Mouse (Mus musculus) hindbrain, embryonic 14.5 days (tissue): ENCODE results near the gene Unc45b. TPM values are rescaled to one million over a fixed set of nuclear protein-coding genes. Genes with fewer than 3 reads are reported as not detected.

ENCODE experiments used
- ATAC-seq: fragments of 200-750 bp; cut with Nextera tagmentation; 2 replicates; pipeline ENCODE4 v1.8.0; 2017; ENCODE audit warnings: moderate number of reproducible peaks, mild to moderate bottlenecking, moderate TSS enrichment, moderate library complexity; ENCODE audit not compliant: low FRiP score
- DNase-seq: peaks from one replicate; pipeline ENCODE4 v3.0.0-alpha.2; 2015; ENCODE audit warnings: low spot score
- H3K27ac ChIP-seq: fragments of 300-500 bp; sonication (generic); 2 replicates; pipeline ENCODE4 v1.5.1; 2014; ENCODE audit warnings: mild to moderate bottlenecking, moderate library complexity
- H3K27me3 ChIP-seq: fragments of 300-500 bp; sonication (generic); 2 replicates; pipeline ENCODE4 v1.6.1; 2014; ENCODE audit warnings: mild to moderate bottlenecking, low read length, mixed read lengths; ENCODE audit not compliant: control insufficient read depth, insufficient read depth
- H3K36me3 ChIP-seq: fragments of 300-500 bp; sonication (generic); replicated peaks from 2 replicates; pipeline ENCODE4 v1.6.1; 2014; ENCODE audit not compliant: control insufficient read depth, insufficient read depth
- H3K4me1 ChIP-seq: fragments of 300-500 bp; sonication (generic); replicated peaks from 2 replicates; pipeline ENCODE4 v1.6.1; 2014; ENCODE audit warnings: antibody characterized with exemption, low read length, mixed read lengths; ENCODE audit not compliant: control insufficient read depth, insufficient read depth
- H3K4me2 ChIP-seq: fragments of 300-500 bp; sonication (generic); replicated peaks from 2 replicates; pipeline ENCODE4 v1.6.1; 2014; ENCODE audit warnings: mild to moderate bottlenecking, moderate library complexity
- H3K4me3 ChIP-seq: fragments of 300-500 bp; sonication (generic); replicated peaks from 2 replicates; pipeline ENCODE4 v1.5.1; 2014; ENCODE audit warnings: mild to moderate bottlenecking, low read length
- H3K9ac ChIP-seq: fragments of 300-500 bp; sonication (generic); 2 replicates; pipeline ENCODE4 v1.6.1; 2014
- H3K9me3 ChIP-seq: fragments of 300-500 bp; sonication (generic); 2 replicates; pipeline ENCODE4 v1.6.1; 2016; ENCODE audit warnings: low read length; ENCODE audit not compliant: control insufficient read depth
- WGBS: fragments of 180-500 bp; shearing (Covaris S2); extraction: QIAGEN DNeasy Blood & Tissue Kit; methylation state at CpG from one replicate; pipeline ENCODE4 v1.1.7; 2014; 5-methylcytosine and 5-hydroxymethylcytosine counted together
- polyA plus RNA-seq: library from polyadenylated mRNA; unstranded; fragments of >200 nt; fragmentation: Nextera tagmentation; extraction: Ambion mirVana; gene quantifications from 2 replicates; pipeline ENCODE4 v1.2.1, GENCODE M21; 2014

Gene Unc45b
- polyA plus RNA-seq, 1 experiment from 2014 or later: 2.0 TPM

DNA sequence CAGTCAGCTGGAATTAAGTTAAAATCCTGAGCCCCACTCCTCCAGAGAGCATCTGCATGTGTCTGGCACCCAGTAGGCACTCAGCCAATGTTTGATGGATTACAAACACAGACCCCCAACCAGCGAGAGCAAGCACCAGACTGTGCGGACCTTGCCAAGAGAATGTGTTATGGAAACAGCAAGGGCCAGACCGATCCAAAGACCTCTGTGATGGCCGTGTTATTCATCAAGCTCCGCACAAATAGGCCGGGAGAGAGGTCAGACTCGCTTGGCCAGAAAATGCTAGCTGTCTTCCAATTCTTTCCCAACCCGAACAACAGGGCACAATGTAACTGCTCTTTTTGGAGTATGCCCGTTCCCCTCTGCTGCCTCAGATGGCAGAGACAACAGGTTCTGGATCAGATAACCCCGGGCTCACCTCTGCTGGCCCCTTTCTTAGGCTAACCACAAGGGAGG is 21.8 kb upstream of the Unc45b start:
- Histone ChIP-seq H3K4me3 (no peak overlapping the region), H3K9me3 (no peaks in the 10 kb centered on the region), H3K36me3 (no peaks in the 10 kb centered on the region), H3K9ac (peak overlapping the region; percentile 16; the same call in 1 of the 2 replicates), H3K27ac (no peak overlapping the region), H3K4me1 (peaks cover 18% of the 10 kb centered on the region), H3K27me3 (0 out of 2 replicates have a peak, but pooled peaks cover 6% of the 10 kb centered on the region), H3K4me2 (peak overlapping the region; percentile 94)
- DNase-seq: peak; percentile 57
- 0 out of 2 replicates have a peak, but pooled peaks have one; percentile 35 for ATAC-seq
- WGBS: 40% methylated on average over 10 of the region's 10 CpGs

DNA sequence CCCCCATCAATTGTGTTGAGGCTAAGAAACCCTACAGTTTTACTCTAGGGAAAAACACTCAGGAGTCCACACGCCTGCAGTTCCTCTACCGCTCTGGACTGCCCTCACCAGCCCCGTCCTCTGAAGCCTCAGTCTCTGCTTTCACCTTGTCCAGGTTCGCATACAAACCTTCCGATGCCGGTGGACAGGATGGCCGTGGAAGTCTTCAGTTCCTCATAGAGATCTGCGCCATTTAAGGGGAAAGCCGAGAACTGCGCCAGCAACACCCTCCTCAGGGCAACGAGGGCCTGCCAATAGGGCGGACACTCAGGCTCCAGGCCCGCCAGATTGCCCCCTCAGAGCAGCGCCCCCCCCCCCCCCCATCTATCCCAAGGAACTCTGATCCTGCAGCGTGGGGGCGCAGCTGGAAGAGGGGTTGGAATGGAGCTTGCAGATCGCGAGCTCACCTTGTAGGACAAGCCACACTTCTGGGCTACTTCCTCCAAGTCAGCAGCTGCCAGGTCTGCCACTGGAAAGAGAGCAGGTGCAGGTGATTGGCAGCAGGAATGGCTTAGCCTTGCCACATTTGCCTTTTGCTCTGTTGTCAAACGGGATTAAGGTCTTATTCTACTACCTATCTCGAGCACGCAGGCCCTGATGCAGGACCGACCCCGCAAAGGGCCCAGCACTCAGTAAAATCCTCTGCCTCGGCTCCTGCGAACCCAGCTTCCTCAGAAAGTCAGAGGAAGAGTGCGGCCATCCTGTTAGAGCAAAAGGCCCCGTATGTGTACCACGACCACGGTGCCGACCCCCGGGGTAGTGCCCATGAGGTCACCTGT is 20.6 kb upstream of the Unc45b start:
- peak overlapping the region; percentile 55 for H3K4me3 ChIP-seq
- H3K9ac ChIP-seq: peak overlapping the region; percentile 57
- 9% methylated on average over 30 of the region's 31 CpGs for WGBS
- DNase-seq (peak; percentile 37), ATAC-seq (peak; percentile 59)
- H3K27ac ChIP-seq: peak overlapping the region; percentile 9; the same call in 1 of the 2 replicates
- H3K4me2 ChIP-seq: peak overlapping the region; percentile 94
- H3K36me3 ChIP-seq: no peaks in the 10 kb centered on the region
- 0 out of 2 replicates have a peak, but pooled peaks cover 6% of the 10 kb centered on the region for H3K27me3 ChIP-seq
- no peaks in the 10 kb centered on the region for H3K9me3 ChIP-seq
- H3K4me1 ChIP-seq: peaks cover 18% of the 10 kb centered on the region

DNA sequence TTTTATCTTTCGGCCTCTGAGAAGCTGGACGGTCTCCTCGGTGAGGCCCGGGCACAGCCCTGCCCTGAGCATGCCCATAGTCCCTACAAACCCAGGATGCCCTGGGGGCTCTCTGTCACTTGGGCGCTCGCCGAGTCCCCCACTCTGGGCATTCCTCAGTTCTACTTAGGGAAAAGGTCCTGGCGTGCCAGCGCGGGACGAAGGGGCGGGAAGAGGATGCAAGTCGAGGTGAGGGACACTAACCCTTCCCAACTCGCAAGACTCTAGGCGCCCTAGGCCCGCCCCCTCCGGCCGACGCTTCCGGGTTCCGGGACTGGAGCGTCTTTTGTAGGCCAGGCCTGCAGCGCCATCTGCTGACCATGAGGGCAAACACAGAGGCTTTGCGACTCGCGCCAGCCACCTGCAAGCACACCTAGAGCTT is 20.0 kb upstream of the Unc45b start, which contains the start of gene Rad51d:
TSS of gene Rad51d (minus strand) at position 273 of the 421 bp plus-strand sequence.
- DNase-seq (peak; percentile 96), ATAC-seq (peak; percentile 86)
- H3K36me3 ChIP-seq: no peaks in the 10 kb centered on the region
- H3K4me1 ChIP-seq: peaks cover 18% of the 10 kb centered on the region
- peak within 1 kb of the TSS; percentile 55 for H3K4me3 ChIP-seq
- WGBS: under 1% methylated on average over 26 of the region's 26 CpGs
- H3K9me3 ChIP-seq: no peaks in the 10 kb centered on the region
- H3K9ac ChIP-seq: peak within 1 kb of the TSS; percentile 57
- H3K27ac ChIP-seq: peak within 1 kb of the TSS; percentile 9; the same call in 1 of the 2 replicates
- peak within 1 kb of the TSS; percentile 94 for H3K4me2 ChIP-seq
- H3K27me3 ChIP-seq: 0 out of 2 replicates have a peak, but pooled peaks cover 6% of the 10 kb centered on the region

DNA sequence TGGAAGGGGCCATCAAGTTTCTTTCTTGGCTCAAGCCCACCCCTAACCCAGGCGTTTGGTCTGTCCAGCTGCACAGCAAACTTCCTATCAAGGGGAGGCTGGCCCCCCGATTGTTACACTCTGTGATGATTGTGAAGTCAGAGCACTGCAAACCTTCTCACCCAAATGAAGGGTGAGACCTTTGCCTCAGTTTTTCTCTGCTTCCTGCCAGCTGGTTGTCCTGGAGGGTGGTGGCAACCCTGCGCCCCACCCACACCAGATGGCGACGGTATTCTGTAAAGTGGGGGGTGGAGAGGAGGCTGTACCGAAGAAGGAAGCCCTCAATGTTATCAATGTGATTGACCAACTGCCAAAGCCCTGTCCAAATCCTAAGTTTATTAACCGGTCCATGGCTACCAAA is 18.4 kb upstream of the Unc45b start, which contains the start of gene Fndc8:
TSS of gene Fndc8 (plus strand) at position 189 of the 400 bp plus-strand sequence.
- peaks cover 18% of the 10 kb centered on the region for H3K4me1 ChIP-seq
- WGBS: 63% methylated on average over 7 of the region's 7 CpGs
- H3K27ac ChIP-seq: no peak within 1 kb of the TSS
- H3K36me3 ChIP-seq: 0 out of 2 replicates have a peak, but pooled peaks cover under 1% of the 10 kb centered on the region
- H3K27me3 ChIP-seq: 0 out of 2 replicates have a peak, but pooled peaks cover 6% of the 10 kb centered on the region
- H3K4me2 ChIP-seq: no peak within 1 kb of the TSS
- no peak for ATAC-seq
- no peaks in the 10 kb centered on the region for H3K9me3 ChIP-seq
- no peak for DNase-seq
- no peak within 1 kb of the TSS for H3K4me3 ChIP-seq
- H3K9ac ChIP-seq: no peak within 1 kb of the TSS

DNA sequence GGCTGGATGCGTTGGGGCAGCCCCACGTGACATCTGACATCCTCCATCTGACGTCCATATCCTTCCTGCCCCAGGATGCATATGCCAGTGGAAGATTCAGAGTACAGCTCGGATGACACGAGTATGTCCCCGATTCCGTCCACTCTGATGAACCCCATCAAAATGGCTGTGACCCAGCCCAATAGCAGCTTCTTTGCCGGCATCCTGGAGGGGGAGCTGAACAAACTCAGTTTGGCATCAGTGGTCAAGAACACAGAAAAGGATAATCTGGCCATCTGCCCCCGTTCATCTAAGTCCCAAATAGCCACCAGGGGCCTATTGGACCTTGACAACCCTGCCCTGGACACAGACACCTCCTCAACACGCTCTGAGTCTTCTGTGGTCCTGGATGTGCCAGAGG is 12.9 kb upstream of the Unc45b start:
- Histone ChIP-seq H3K4me3 (no peak overlapping the region), H3K9me3 (no peaks in the 10 kb centered on the region), H3K27ac (no peak overlapping the region), H3K4me1 (no peaks in the 10 kb centered on the region), H3K36me3 (peaks cover 52% of the 10 kb centered on the region), H3K27me3 (no peaks in the 10 kb centered on the region), H3K4me2 (no peak overlapping the region), H3K9ac (no peak overlapping the region)
- WGBS: 88% methylated on average over 10 of the region's 10 CpGs
- ATAC-seq (no peak), DNase-seq (no peak)

DNA sequence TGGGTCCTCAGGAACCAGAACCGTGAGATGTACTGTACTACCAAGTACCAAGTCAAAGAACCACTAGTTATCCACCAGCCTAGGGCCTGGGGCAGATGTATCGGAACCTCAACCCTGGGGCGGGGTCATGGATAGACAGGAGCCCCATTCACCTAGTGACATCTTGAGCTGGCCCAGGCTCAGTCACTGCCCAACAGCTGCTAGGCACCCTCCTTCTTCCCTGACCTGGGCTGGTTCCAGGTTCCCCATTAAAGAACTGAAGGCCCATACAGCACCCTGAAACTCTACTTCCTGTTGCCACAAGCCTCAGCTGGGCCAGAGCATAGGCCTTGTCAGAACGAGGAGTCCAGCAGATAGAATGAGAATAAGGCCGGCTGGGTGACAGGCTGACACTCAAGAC is 10.6 kb upstream of the Unc45b start:
- Histone ChIP-seq H3K36me3 (peaks cover 74% of the 10 kb centered on the region), H3K27me3 (no peaks in the 10 kb centered on the region), H3K9ac (no peak overlapping the region), H3K4me3 (no peak overlapping the region), H3K27ac (no peak overlapping the region), H3K9me3 (no peaks in the 10 kb centered on the region), H3K4me1 (no peaks in the 10 kb centered on the region), H3K4me2 (no peak overlapping the region)
- 96% methylated on average over 5 of the region's 5 CpGs for WGBS
- DNase-seq (no peak), ATAC-seq (no peak)

DNA sequence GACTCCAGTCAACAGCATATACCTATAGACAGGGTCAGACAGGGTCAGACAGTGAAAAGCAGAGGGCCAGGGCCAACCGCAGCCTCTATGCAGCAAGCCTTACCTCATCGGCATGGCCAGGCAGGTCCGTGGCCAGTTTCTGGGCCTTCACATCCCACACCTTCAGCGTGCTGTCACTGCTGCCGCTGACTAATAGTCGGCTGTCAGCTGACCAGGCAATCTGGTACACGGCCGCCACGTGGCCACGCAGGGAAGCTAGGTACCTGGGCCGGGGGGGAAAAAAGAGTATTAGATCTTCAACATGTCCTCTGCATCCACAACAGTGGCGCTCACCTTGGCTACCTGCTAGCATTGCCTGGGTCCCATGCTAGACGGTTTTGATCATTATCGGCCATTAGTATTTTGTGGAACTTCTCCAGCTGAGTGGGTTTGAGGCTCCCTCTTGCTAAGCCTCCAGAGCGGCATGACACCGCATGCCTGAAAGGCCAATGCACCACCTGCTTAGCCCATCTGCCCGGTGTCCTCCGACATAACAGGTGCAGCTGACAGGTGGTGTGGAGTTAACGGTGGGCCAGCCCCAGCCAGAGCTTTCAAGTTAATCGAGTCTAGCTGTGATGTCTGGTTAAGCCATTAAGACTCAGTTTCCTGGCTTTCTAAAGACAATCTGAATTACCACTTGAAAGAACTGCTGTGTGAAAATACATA is 8.6 kb upstream of the Unc45b start:
- 91% methylated on average over 20 of the region's 20 CpGs for WGBS
- DNase-seq (no peak), ATAC-seq (no peak)
- H3K9ac ChIP-seq: no peak overlapping the region
- no peak overlapping the region for H3K4me3 ChIP-seq
- H3K4me2 ChIP-seq: no peak overlapping the region
- peaks cover 89% of the 10 kb centered on the region for H3K36me3 ChIP-seq
- H3K9me3 ChIP-seq: no peaks in the 10 kb centered on the region
- no peaks in the 10 kb centered on the region for H3K4me1 ChIP-seq
- H3K27ac ChIP-seq: no peak overlapping the region
- no peaks in the 10 kb centered on the region for H3K27me3 ChIP-seq

DNA sequence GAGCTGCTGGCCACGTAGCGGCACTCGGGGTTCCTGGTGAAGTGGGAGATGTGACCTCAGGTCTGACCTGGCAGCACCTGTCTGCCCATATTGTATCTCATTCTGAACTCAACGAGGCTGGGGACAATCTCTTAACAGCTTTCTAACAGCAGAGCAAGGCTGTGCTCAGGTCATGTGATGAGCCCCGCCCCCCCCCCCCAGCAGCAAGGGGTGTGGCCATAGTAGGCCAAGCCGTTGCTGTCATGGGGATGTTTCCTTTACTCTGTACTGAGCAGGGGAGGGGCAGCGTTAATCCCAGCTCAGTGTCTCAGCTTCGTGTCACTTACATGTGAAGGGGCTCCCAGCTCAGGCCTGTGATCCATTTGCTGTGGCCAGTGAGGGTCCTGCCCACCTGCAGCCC is 5.4 kb upstream of the Unc45b start:
- no peak overlapping the region for H3K4me2 ChIP-seq
- H3K36me3 ChIP-seq: peaks cover 62% of the 10 kb centered on the region
- WGBS: 79% methylated on average over 7 of the region's 8 CpGs
- no peak overlapping the region for H3K27ac ChIP-seq
- ATAC-seq (no peak), DNase-seq (no peak)
- no peak overlapping the region for H3K9ac ChIP-seq
- H3K9me3 ChIP-seq: no peaks in the 10 kb centered on the region
- no peaks in the 10 kb centered on the region for H3K27me3 ChIP-seq
- peaks cover 7% of the 10 kb centered on the region for H3K4me1 ChIP-seq
- no peak overlapping the region for H3K4me3 ChIP-seq

DNA sequence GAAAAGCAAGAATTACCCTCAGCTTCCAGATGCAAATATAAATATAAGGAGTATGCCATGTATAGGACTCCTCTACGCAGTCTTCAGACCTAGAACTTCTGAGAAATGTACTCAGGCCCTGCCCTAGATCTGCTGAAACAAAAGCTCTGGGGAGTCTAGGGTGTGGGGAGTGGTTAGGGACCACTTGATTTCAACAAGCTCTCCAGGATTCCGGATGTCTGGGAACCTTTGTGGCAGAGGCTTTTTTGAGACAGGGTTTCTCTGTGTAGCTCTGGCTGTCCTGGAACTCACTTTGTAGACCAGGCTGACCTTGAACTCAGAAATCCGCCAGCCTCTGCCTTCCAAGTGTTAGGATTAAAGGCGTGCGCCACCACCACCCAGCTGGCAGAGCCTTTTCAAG is 4.5 kb upstream of the Unc45b start:
- 97% methylated on average over 5 of the region's 5 CpGs for WGBS
- no peak for ATAC-seq
- peaks cover 7% of the 10 kb centered on the region for H3K4me1 ChIP-seq

More for the DNA sequence above, 4.5 kb upstream of the Unc45b start:
- Histone ChIP-seq H3K4me3 (no peak overlapping the region), H3K9me3 (no peaks in the 10 kb centered on the region), H3K27me3 (no peaks in the 10 kb centered on the region), H3K9ac (no peak overlapping the region), H3K27ac (no peak overlapping the region), H3K4me2 (no peak overlapping the region), H3K36me3 (peaks cover 54% of the 10 kb centered on the region)
- no peak for DNase-seq
